8 mouse cellular contexts compared by ENCODE assay signal in genomic region chr2:5714211-5715053, GRCm38 (mm10). TPM values are rescaled to one million over a fixed set of nuclear protein-coding genes. Genes with fewer than 3 reads are reported as not detected.
DNase-seq lines count a peak whose midpoint lies in the region; ATAC-seq and TF ChIP-seq lines count a peak whose summit lies in the region.

TSS of gene Camk1d (minus strand) at chr2:5714515.

- peak within 1 kb of the TSS; percentile 68 for H3K27ac ChIP-seq in forebrain, embryonic 13.5 days
- H3K27ac ChIP-seq in liver, postnatal 0 days (ENCODE audit: low read depth): peak within 1 kb of the TSS; percentile 80
- peak within 1 kb of the TSS; percentile 78 for H3K27ac ChIP-seq in neural tube, embryonic 13.5 days (replicated peaks)

- peaks cover 18% of the 10 kb centered on the region for H3K27me3 ChIP-seq in forebrain, embryonic 13.5 days
- no peaks in the 10 kb centered on the region for H3K27me3 ChIP-seq in liver, postnatal 0 days (ENCODE audit: insufficient read depth, low read length)
- H3K27me3 ChIP-seq in neural tube, embryonic 13.5 days: peaks cover 19% of the 10 kb centered on the region

- peak within 1 kb of the TSS; percentile 68 for H3K9ac ChIP-seq in forebrain, embryonic 13.5 days
- H3K9ac ChIP-seq in liver, postnatal 0 days (replicated peaks): peak within 1 kb of the TSS; percentile 68
- H3K9ac ChIP-seq in neural tube, embryonic 13.5 days: peak within 1 kb of the TSS; percentile 81

- TF ChIP-seq CTCF in liver, postnatal 0 days (IDR thresholded peaks at IDR 0.05; ENCODE audit: low read depth): peak; percentile 72

- peak within 1 kb of the TSS; percentile 74 for H3K4me3 ChIP-seq in forebrain, embryonic 13.5 days
- H3K4me3 ChIP-seq in liver, postnatal 0 days (ENCODE audit: low read depth, low read length): peak within 1 kb of the TSS; percentile 69
- H3K4me3 ChIP-seq in neural tube, embryonic 13.5 days: peak within 1 kb of the TSS; percentile 71

- TF ChIP-seq EP300 in liver, postnatal 0 days (IDR thresholded peaks at IDR 0.05; ENCODE audit: low read depth): no peak

- H3K9me3 ChIP-seq in forebrain, embryonic 13.5 days (replicated peaks): peaks cover 6% of the 10 kb centered on the region; the same call in 1 of the 2 replicates
- H3K9me3 ChIP-seq in liver, postnatal 0 days (ENCODE audit: low read length): 0 out of 2 replicates have a peak, but pooled peaks cover 3% of the 10 kb centered on the region
- 0 out of 2 replicates have a peak, but pooled peaks cover 4% of the 10 kb centered on the region for H3K9me3 ChIP-seq in neural tube, embryonic 13.5 days

- WGBS in forebrain, embryonic 13.5 days: under 1% methylated on average over 66 of the region's 80 CpGs
- WGBS in liver, postnatal 0 days (ENCODE audit: insufficient replicate concordance): under 1% methylated on average over 60 of the region's 80 CpGs
- under 1% methylated on average over 72 of the region's 80 CpGs for WGBS in neural tube, embryonic 13.5 days

- peak; percentile 91 for ATAC-seq in forebrain, embryonic 13.5 days
- peak; percentile 84 for ATAC-seq in liver, postnatal 0 days
- ATAC-seq in neural tube, embryonic 13.5 days (ENCODE audit: low read depth): peak; percentile 90

- intact Hi-C loops in heart, postnatal 10 days (cut with DNase I): loop anchor here (1.0 to 10.0 kb wide), 2 partner anchors 56 to 260 kb away; no protein-coding TSS in a partner anchor

- peaks cover 16% of the 10 kb centered on the region for H3K4me1 ChIP-seq in forebrain, embryonic 13.5 days
- peaks cover 14% of the 10 kb centered on the region for H3K4me1 ChIP-seq in liver, postnatal 0 days (ENCODE audit: insufficient read depth)
- peaks cover 30% of the 10 kb centered on the region for H3K4me1 ChIP-seq in neural tube, embryonic 13.5 days (replicated peaks)

- H3K4me2 ChIP-seq in forebrain, embryonic 13.5 days: peak within 1 kb of the TSS; percentile 95
- peak within 1 kb of the TSS; percentile 92 for H3K4me2 ChIP-seq in liver, postnatal 0 days (ENCODE audit: low read depth, low read length)
- H3K4me2 ChIP-seq in neural tube, embryonic 13.5 days: peak within 1 kb of the TSS; percentile 98

- H3K36me3 ChIP-seq in forebrain, embryonic 13.5 days (ENCODE audit: poor library complexity, severe bottlenecking): no peaks in the 10 kb centered on the region
- no peaks in the 10 kb centered on the region for H3K36me3 ChIP-seq in liver, postnatal 0 days (replicated peaks; ENCODE audit: insufficient read depth, low read length)
- no peaks in the 10 kb centered on the region for H3K36me3 ChIP-seq in neural tube, embryonic 13.5 days

- peak; percentile 87 to 91 for DNase-seq in CD8-positive naive resting alpha-beta T cell, adult 2 months (ENCODE audit: low read depth in 2 of 2, low spot score in 2 of 2)
- DNase-seq in c-Kit-positive CD71-negative TER-119-negative erythroid progenitor cells, embryonic 14.5 days (ENCODE audit: low read depth): peak; percentile 74
- peak; percentile 73 to 77 for DNase-seq in heart, postnatal 10 days
- DNase-seq in layer of hippocampus, adult 11-12 months (ENCODE audit: low spot score): peak; percentile 88
- DNase-seq in liver, postnatal 0 days: peak; percentile 84
- DNase-seq in telencephalon, adult 2 months (ENCODE audit: low read depth, low spot score): peak; percentile 73

RNA-seq across cellular contexts. Expression of gene Camk1d, which starts in this region (rescaled TPM):
- polyA plus RNA-seq in forebrain, embryonic 13.5 days (2015; fragmentation: Nextera tagmentation; extraction: Ambion mirVana): 2.8 and 3.9 TPM in 2 replicates
- 1 to 10 TPM; 4.3 to 7.5 TPM for total RNA-seq in heart, postnatal 10 days (2021)
- 2.0 and 2.2 TPM in 2 replicates for polyA plus RNA-seq in liver, postnatal 0 days (2015; fragmentation: Nextera tagmentation; extraction: Ambion mirVana)
- polyA plus RNA-seq in neural tube, embryonic 13.5 days (2015; fragmentation: Nextera tagmentation; extraction: Ambion mirVana): 4.0 and 4.6 TPM in 2 replicates

Comparison
In these comparisons a context has a peak if more than half of its experiments do, and no peak if none do; other contexts are left out.
1. Peak in every context shown above with its lines: DNase-seq, ATAC-seq, H3K4me3 ChIP-seq and H3K27ac ChIP-seq.